Mouse (Mus musculus) CH12.LX (cell line): ENCODE data around the gene Cxcr5.

Source experiments
- CTCF ChIP-seq, 2 experiments: IDR thresholded peaks in 1 of 2; conservative IDR thresholded peaks in 1 of 2; 2 replicates each; pipeline ENCODE4 v1.5.1; 2011 to 2012; ENCODE audit warnings: low read depth in 2 of 2, low read length in 2 of 2, improper control_type of control experiment in 1 of 2, inconsistent platforms in 1 of 2, mild to moderate bottlenecking in 1 of 2, moderate library complexity in 1 of 2
- NELFE ChIP-seq: IDR thresholded peaks from 2 replicates; pipeline ENCODE4 v1.6.1; 2011; ENCODE audit warnings: low read depth, low read length, improper control_type of control experiment

- TF ChIP-seq CTCF (conservative IDR thresholded peaks at IDR 0.05 in 1 of 2, IDR thresholded peaks at IDR 0.05 in 1 of 2; ENCODE audit: low read depth in 2 of 2, low read length in 2 of 2): no peak
- no peak for TF ChIP-seq NELFE
These were observed 19.3 kb downstream of the Cxcr5 start for GRCm38 (mm10) chr9:44542364-44542763.
